7 mouse cellular contexts compared by ENCODE assay signal in genomic region chr5:143548922-143549321, GRCm38 (mm10). TPM values are rescaled to one million over a fixed set of nuclear protein-coding genes. Genes with fewer than 3 reads are reported as not detected.
DNase-seq lines count a peak whose midpoint lies in the region; ATAC-seq lines count a peak whose summit lies in the region.
"Not testable (repeated sequence)": the region's sequence is repeated elsewhere in the genome, so short reads cannot be mapped to it uniquely, and the experiment has no call there.

No protein-coding gene starts in this region.

- H3K27me3 ChIP-seq in embryonic facial prominence, embryonic 12.5 days; heart, embryonic 11.5 days (ENCODE audit: control insufficient read depth, insufficient read depth, low read length); intestine, embryonic 16.5 days (replicated peaks; ENCODE audit: control insufficient read depth, insufficient read depth, low read length); limb, embryonic 15.5 days; midbrain, embryonic 10.5 days (ENCODE audit: low read depth, poor library complexity, severe bottlenecking): not testable (repeated sequence)

- ATAC-seq in embryonic facial prominence, embryonic 12.5 days (ENCODE audit: insufficient number of reproducible peaks, insufficient read depth, low FRiP score, low TSS enrichment), result peak; percentile 44
- ATAC-seq in heart, embryonic 11.5 days (replicated peaks; ENCODE audit: insufficient number of reproducible peaks, low FRiP score, low TSS enrichment), result peak; percentile 28; the same call in 1 of the 2 replicates
- ATAC-seq in intestine, embryonic 16.5 days, result not testable (repeated sequence)
- peak; percentile 26; the same call in 1 of the 2 replicates for ATAC-seq in limb, embryonic 15.5 days (ENCODE audit: insufficient number of reproducible peaks, low FRiP score, low TSS enrichment, low read depth)

- peak overlapping the region; percentile 71 for H3K9ac ChIP-seq in embryonic facial prominence, embryonic 12.5 days
- peak overlapping the region; percentile 79 for H3K9ac ChIP-seq in heart, embryonic 11.5 days (ENCODE audit: low read depth, low read length)
- peak overlapping the region; percentile 83 for H3K9ac ChIP-seq in intestine, embryonic 16.5 days (ENCODE audit: low read depth, low read length)
- H3K9ac ChIP-seq in limb, embryonic 15.5 days, result peak overlapping the region; percentile 61

- H3K4me2 ChIP-seq in embryonic facial prominence, embryonic 12.5 days (replicated peaks), result peak overlapping the region; percentile 71
- H3K4me2 ChIP-seq in heart, embryonic 11.5 days, result peak overlapping the region; percentile 95
- peak overlapping the region; percentile 98 for H3K4me2 ChIP-seq in intestine, embryonic 16.5 days (ENCODE audit: low read depth, low read length)
- peak overlapping the region; percentile 92 for H3K4me2 ChIP-seq in limb, embryonic 15.5 days

- DNase-seq in MN1 (ENCODE audit: low spot score), result peak; percentile 31
- not testable (repeated sequence) for DNase-seq in midbrain, embryonic 10.5 days (ENCODE audit: low spot score)
- peak; percentile 10 for DNase-seq in retina, embryonic 14.5 days (ENCODE audit: low spot score)

- H3K9me3 ChIP-seq in embryonic facial prominence, embryonic 12.5 days; heart, embryonic 11.5 days (replicated peaks; ENCODE audit: control insufficient read depth, low read length); intestine, embryonic 16.5 days (ENCODE audit: control insufficient read depth, low read length); limb, embryonic 15.5 days; midbrain, embryonic 10.5 days (replicated peaks): not testable (repeated sequence)

- under 1% methylated on average over 26 of the region's 28 CpGs for WGBS in embryonic facial prominence, embryonic 12.5 days
- WGBS in heart, embryonic 11.5 days (ENCODE audit: insufficient replicate concordance), result under 1% methylated on average over 15 of the region's 28 CpGs
- WGBS in intestine, embryonic 16.5 days, result 0% methylated on average over 21 of the region's 28 CpGs
- under 1% methylated on average over 21 of the region's 28 CpGs for WGBS in limb, embryonic 15.5 days
- under 1% methylated on average over 28 of the region's 28 CpGs for WGBS in midbrain, embryonic 10.5 days

- H3K4me3 ChIP-seq in embryonic facial prominence, embryonic 12.5 days, result peak overlapping the region; percentile 55
- H3K4me3 ChIP-seq in heart, embryonic 11.5 days (ENCODE audit: low read depth, low read length), result peak overlapping the region; percentile 71
- peak overlapping the region; percentile 69 for H3K4me3 ChIP-seq in intestine, embryonic 16.5 days (ENCODE audit: low read length)
- H3K4me3 ChIP-seq in limb, embryonic 15.5 days, result peak overlapping the region; percentile 66
- peak overlapping the region; percentile 74 for H3K4me3 ChIP-seq in midbrain, embryonic 10.5 days

- H3K36me3 ChIP-seq in embryonic facial prominence, embryonic 12.5 days; heart, embryonic 11.5 days (ENCODE audit: control insufficient read depth, insufficient read depth, low read length); intestine, embryonic 16.5 days (ENCODE audit: control insufficient read depth, insufficient read depth, low read length); limb, embryonic 15.5 days: not testable (repeated sequence)
- H3K36me3 ChIP-seq in midbrain, embryonic 10.5 days, result peaks cover 13% of the 10 kb centered on the region

- H3K4me1 ChIP-seq in embryonic facial prominence, embryonic 12.5 days; heart, embryonic 11.5 days (ENCODE audit: control insufficient read depth, insufficient read depth, low read length): not testable (repeated sequence)
- H3K4me1 ChIP-seq in intestine, embryonic 16.5 days (ENCODE audit: control insufficient read depth, insufficient read depth, low read length), result peaks cover 13% of the 10 kb centered on the region
- peaks cover 17% of the 10 kb centered on the region for H3K4me1 ChIP-seq in limb, embryonic 15.5 days
- H3K4me1 ChIP-seq in midbrain, embryonic 10.5 days, result peaks cover 23% of the 10 kb centered on the region

- H3K27ac ChIP-seq in embryonic facial prominence, embryonic 12.5 days, result peak overlapping the region; percentile 70
- H3K27ac ChIP-seq in heart, embryonic 11.5 days (ENCODE audit: low read depth, low read length), result 0 out of 2 replicates have a peak overlapping the region, but pooled peaks have one; percentile 54
- H3K27ac ChIP-seq in intestine, embryonic 16.5 days (ENCODE audit: low read length), result peak overlapping the region; percentile 37
- peak overlapping the region; percentile 80 for H3K27ac ChIP-seq in limb, embryonic 15.5 days
- peak overlapping the region; percentile 90 for H3K27ac ChIP-seq in midbrain, embryonic 10.5 days (replicated peaks)

RNA-seq across cellular contexts. Expression of gene Rac1, which starts 21.1 kb away (rescaled TPM):
- polyA plus RNA-seq in embryonic facial prominence, embryonic 12.5 days (2016; fragmentation: Nextera tagmentation; extraction: Ambion mirVana), result 416 and 448 TPM in 2 replicates
- 409 and 438 TPM in 2 replicates for polyA plus RNA-seq in heart, embryonic 11.5 days (2014; fragmentation: Nextera tagmentation; extraction: Ambion mirVana)
- 52.6 and 307 TPM in 2 replicates for polyA plus RNA-seq in intestine, embryonic 16.5 days (2015; fragmentation: Nextera tagmentation; extraction: Ambion mirVana)
- polyA plus RNA-seq in limb, embryonic 15.5 days (2015; fragmentation: Nextera tagmentation; extraction: Ambion mirVana), result 467 and 506 TPM in 2 replicates
- polyA plus RNA-seq in midbrain, embryonic 10.5 days (2016; fragmentation: Nextera tagmentation; extraction: Ambion mirVana), result 378 and 386 TPM in 2 replicates

Comparison
In these comparisons a context has a peak if more than half of its experiments do, and no peak if none do; other contexts are left out.
1. H3K27ac ChIP-seq: peak in every context shown above with its lines; median percentile 90 in midbrain, embryonic 10.5 days; 80 in limb, embryonic 15.5 days; 70 in embryonic facial prominence, embryonic 12.5 days; 54 in heart, embryonic 11.5 days; 37 in intestine, embryonic 16.5 days.